Mouse (Mus musculus): ENCODE data around the gene Nudt7.

DNA sequence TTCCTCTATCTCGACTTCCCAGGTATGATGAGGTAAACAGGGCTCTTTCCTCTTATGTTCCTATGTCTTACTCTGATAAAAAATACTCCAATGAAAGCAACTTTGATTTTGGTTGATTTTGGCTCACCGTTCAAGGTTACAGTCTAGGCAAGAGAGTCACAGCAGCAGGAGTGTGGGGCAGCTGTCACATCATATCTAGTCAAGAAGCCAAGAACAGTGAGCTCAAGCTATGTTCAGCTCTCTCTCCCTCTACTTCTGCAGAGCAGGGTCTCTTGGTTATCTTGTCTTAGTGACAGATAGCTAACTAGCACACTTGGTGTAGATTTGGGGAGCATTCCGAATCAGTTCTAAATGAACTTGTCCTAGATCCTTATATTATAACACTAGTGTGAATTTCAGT lies 30.5 kb downstream of the Nudt7 start:
- TF ChIP-seq CTCF (IDR thresholded peaks at IDR 0.05; ENCODE audit: borderline replicate concordance, control insufficient read depth, extremely low read depth, insufficient read depth, low read length, poor library complexity) (no peak), POLR2A (IDR thresholded peaks at IDR 0.05; ENCODE audit: control insufficient read depth, extremely low read depth, insufficient read depth, low read length, poor library complexity) (no peak)
